Mouse (Mus musculus): ENCODE results near the gene Slc22a17. TPM values are rescaled to one million over a fixed set of nuclear protein-coding genes. Genes with fewer than 3 reads are reported as not detected.

Gene Slc22a17
- polyA plus RNA-seq, 1 experiment from 2014 or later = 2.0 TPM

- H3K27me3 ChIP-seq = 0 out of 2 replicates have a peak, but pooled peaks cover 16% of the 10 kb centered on the region
- H3K36me3 ChIP-seq = no peaks in the 10 kb centered on the region
- no peak overlapping the region for H3K27ac ChIP-seq
- 59% methylated on average over 15 of the region's 15 CpGs for WGBS (ENCODE audit: insufficient replicate concordance)
- no peaks in the 10 kb centered on the region for H3K9me3 ChIP-seq (replicated peaks)
- H3K4me1 ChIP-seq (replicated peaks) = no peaks in the 10 kb centered on the region
- H3K9ac ChIP-seq = no peak overlapping the region
- ATAC-seq (ENCODE audit: low read depth) (no peak), DNase-seq (no peak)
- no peak overlapping the region for H3K4me2 ChIP-seq
- H3K4me3 ChIP-seq (replicated peaks) = no peak overlapping the region
Observed at GRCm38 (mm10) chr14:54938431-54939219, 25.7 kb upstream of the Slc22a17 start.

- no peak overlapping the region for H3K4me3 ChIP-seq (replicated peaks)
- H3K9ac ChIP-seq = no peak overlapping the region
- H3K9me3 ChIP-seq (replicated peaks) = no peaks in the 10 kb centered on the region
- H3K4me2 ChIP-seq = no peak overlapping the region
- no peaks in the 10 kb centered on the region for H3K36me3 ChIP-seq
- H3K4me1 ChIP-seq (replicated peaks) = no peaks in the 10 kb centered on the region
- ATAC-seq (ENCODE audit: low read depth) (no peak), DNase-seq (no peak)
- H3K27ac ChIP-seq = no peak overlapping the region
- peaks cover 19% of the 10 kb centered on the region; the same call in 1 of the 2 replicates for H3K27me3 ChIP-seq
- 72% methylated on average over 16 of the region's 16 CpGs for WGBS (ENCODE audit: insufficient replicate concordance)
Observed at GRCm38 (mm10) chr14:54937361-54938182, 24.6 kb upstream of the Slc22a17 start.

DNA sequence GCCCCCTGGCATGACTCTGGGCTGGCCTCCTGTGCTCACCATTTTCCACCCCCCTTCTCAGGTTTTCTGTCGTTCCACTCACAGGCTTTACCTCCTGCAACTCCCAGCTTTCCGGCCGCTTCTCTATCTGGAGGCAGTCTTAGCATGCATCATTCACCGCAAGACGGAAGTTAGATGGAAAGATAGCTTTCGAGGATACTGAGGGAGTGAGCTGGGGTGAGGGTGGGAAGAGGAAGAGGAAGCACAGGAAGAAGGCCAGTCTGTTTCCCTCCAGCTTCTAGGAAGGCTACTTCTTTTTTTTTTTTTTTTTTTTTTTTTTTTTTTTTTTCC, 23.9 kb upstream of the Slc22a17 start:
- WGBS (ENCODE audit: insufficient replicate concordance) = 21% methylated on average over 6 of the region's 6 CpGs

DNA sequence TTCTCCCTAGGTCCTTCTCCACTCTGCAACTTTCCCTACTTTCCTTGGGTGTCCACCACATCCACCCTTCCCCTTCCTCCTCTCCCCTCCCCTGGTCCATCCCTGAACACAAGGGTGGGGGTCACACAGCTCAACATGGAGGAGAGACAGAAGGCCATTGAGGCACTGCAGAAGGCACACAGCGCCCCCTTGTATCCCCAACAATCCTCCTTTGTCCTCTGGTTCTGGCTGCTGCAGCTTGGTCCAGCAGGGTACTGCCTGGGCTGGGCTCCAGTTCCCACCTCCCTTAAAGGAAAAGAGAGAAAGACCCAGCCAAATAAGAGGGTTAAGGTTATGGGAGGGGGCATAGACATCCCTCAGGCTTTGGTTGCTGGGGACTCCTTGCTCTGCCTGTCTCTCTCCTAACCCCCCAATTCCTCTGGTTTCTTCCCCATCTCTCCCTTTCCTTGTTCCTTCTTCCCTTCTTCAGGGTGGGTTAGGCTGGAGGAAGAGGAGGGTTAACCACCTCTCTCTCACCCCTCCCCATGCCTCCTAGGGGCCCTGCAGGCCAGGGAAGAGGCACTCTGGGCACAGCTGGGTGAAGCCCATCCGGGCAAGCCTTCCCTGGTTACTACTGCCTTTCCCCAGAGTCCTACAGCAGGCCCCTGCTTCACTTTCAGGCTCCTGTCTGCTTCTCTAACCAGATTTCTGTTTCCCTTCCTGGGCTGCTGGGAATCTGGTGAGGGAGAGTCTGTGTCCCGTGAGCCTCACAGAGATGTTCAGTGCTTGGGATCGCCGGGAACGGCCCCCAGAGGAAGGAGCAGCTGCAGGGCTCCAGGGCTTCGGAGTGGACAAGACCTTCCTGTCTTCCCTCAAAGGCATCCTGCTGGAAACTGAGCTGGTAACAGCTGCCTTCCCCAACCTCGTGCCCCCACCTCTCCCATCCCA, 23.2 kb upstream of the Slc22a17 start, which contains the start of gene Cmtm5:
Gene Cmtm5, plus strand, starts transcription at position 358 of the 927 bp plus-strand sequence.
- no peaks in the 10 kb centered on the region for H3K36me3 ChIP-seq
- ATAC-seq (ENCODE audit: low read depth) (no peak), DNase-seq (no peak)
- no peak within 1 kb of the TSS for H3K27ac ChIP-seq
- H3K9ac ChIP-seq = no peak within 1 kb of the TSS
- H3K9me3 ChIP-seq (replicated peaks) = no peaks in the 10 kb centered on the region
- WGBS (ENCODE audit: insufficient replicate concordance) = 34% methylated on average over 8 of the region's 8 CpGs
- no peak within 1 kb of the TSS for H3K4me2 ChIP-seq
- H3K27me3 ChIP-seq = peaks cover 26% of the 10 kb centered on the region; the same call in 1 of the 2 replicates
- H3K4me1 ChIP-seq (replicated peaks) = no peaks in the 10 kb centered on the region
- H3K4me3 ChIP-seq (replicated peaks) = no peak within 1 kb of the TSS

More for the DNA sequence above, 23.9 kb upstream of the Slc22a17 start:
- H3K36me3 ChIP-seq = no peaks in the 10 kb centered on the region
- DNase-seq (no peak), ATAC-seq (ENCODE audit: low read depth) (no peak)
- no peak overlapping the region for H3K4me2 ChIP-seq
- H3K9me3 ChIP-seq (replicated peaks) = no peaks in the 10 kb centered on the region
- no peak overlapping the region for H3K4me3 ChIP-seq (replicated peaks)
- peaks cover 21% of the 10 kb centered on the region; the same call in 1 of the 2 replicates for H3K27me3 ChIP-seq
- H3K9ac ChIP-seq = no peak overlapping the region
- H3K27ac ChIP-seq = no peak overlapping the region
- no peaks in the 10 kb centered on the region for H3K4me1 ChIP-seq (replicated peaks)

- no peak for DNase-seq
- Histone ChIP-seq H3K4me3 (replicated peaks) (no peak within 1 kb of the TSS), H3K36me3 (no peaks in the 10 kb centered on the region), H3K9me3 (replicated peaks) (no peaks in the 10 kb centered on the region), H3K27ac (no peak within 1 kb of the TSS), H3K27me3 (peaks cover 43% of the 10 kb centered on the region), H3K4me1 (replicated peaks) (no peaks in the 10 kb centered on the region), H3K9ac (no peak within 1 kb of the TSS), H3K4me2 (no peak within 1 kb of the TSS)
- 50% methylated on average over 6 of the region's 6 CpGs for WGBS (ENCODE audit: insufficient replicate concordance)
- ATAC-seq (ENCODE audit: low read depth) = no peak
Observed at GRCm38 (mm10) chr14:54932645-54933150, 19.8 kb upstream of the Slc22a17 start, which contains the start of gene Il25. Gene Il25 (plus strand): TSS chr14:54932695.

GRCm38 (mm10) chr14:54930431-54930830, 17.5 kb upstream of the Slc22a17 start:
- no peak overlapping the region for H3K27ac ChIP-seq
- no peak overlapping the region for H3K4me2 ChIP-seq
- H3K4me1 ChIP-seq (replicated peaks) = peaks cover 9% of the 10 kb centered on the region
- WGBS (ENCODE audit: insufficient replicate concordance) = 24% methylated on average over 2 of the region's 2 CpGs
- no peaks in the 10 kb centered on the region for H3K36me3 ChIP-seq
- DNase-seq (no peak), ATAC-seq (ENCODE audit: low read depth) (no peak)
- peaks cover 61% of the 10 kb centered on the region for H3K27me3 ChIP-seq
- no peaks in the 10 kb centered on the region for H3K9me3 ChIP-seq (replicated peaks)
- H3K9ac ChIP-seq = no peak overlapping the region
- no peak overlapping the region for H3K4me3 ChIP-seq (replicated peaks)

DNA sequence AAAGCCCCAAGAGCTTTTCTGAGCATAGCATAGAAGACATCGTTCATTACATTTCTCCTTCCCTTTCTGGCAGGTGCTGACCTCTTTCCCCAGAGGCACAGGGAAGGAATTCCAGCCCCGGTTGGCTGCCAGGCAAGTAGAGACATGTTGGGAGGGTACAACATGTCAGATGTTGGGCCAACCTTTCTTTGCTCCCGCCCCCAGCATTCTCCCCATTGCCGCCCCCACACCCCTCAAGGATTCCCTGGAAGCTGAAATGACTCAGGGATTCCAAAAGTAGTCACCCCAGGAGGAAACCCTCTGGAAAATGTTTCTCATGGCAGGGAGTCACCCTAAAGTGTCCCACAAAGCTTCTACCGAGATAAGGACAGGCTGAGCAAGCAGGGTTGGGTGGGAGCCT, 16.9 kb upstream of the Slc22a17 start:
- Histone ChIP-seq H3K9ac (no peak overlapping the region), H3K4me1 (replicated peaks) (peaks cover 16% of the 10 kb centered on the region), H3K4me3 (replicated peaks) (no peak overlapping the region), H3K4me2 (no peak overlapping the region), H3K27me3 (peaks cover 67% of the 10 kb centered on the region), H3K9me3 (replicated peaks) (no peaks in the 10 kb centered on the region), H3K27ac (no peak overlapping the region), H3K36me3 (no peaks in the 10 kb centered on the region)
- 54% methylated on average over 5 of the region's 5 CpGs for WGBS (ENCODE audit: insufficient replicate concordance)
- no peak for DNase-seq
- no peak for ATAC-seq (ENCODE audit: low read depth)

DNA sequence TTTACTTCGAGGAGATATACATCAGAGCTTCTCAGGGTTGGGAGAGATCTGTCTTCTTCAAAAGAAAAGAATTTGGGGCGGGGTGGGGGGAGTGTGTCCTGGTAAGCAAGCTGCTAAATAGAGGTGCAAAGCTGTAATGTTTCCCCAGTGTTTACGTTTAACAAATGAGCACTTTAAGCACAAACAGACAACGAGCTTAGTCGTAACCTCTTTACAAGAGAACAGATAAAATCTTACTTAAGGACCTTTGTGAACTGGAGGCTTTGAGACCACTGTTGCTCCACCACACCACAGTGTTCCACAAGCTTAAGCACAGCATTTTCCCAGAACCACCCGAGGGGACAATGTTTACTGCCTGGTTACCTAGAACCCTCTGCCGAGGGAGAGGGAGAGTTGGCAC, 14.4 kb upstream of the Slc22a17 start:
- DNase-seq = no peak
- Histone ChIP-seq H3K4me3 (replicated peaks) (no peak overlapping the region), H3K4me1 (replicated peaks) (peaks cover 24% of the 10 kb centered on the region), H3K9me3 (replicated peaks) (no peaks in the 10 kb centered on the region), H3K36me3 (no peaks in the 10 kb centered on the region), H3K9ac (no peak overlapping the region), H3K27ac (no peak overlapping the region), H3K27me3 (peaks cover 86% of the 10 kb centered on the region), H3K4me2 (no peak overlapping the region)
- 21% methylated on average over 7 of the region's 7 CpGs for WGBS (ENCODE audit: insufficient replicate concordance)
- no peak for ATAC-seq (ENCODE audit: low read depth)

GRCm38 (mm10) chr14:54926401-54927158, 13.6 kb upstream of the Slc22a17 start:
- Histone ChIP-seq H3K9ac (peak overlapping the region; percentile 50; the same call in 1 of the 2 replicates), H3K27ac (no peak overlapping the region)
- WGBS (ENCODE audit: insufficient replicate concordance) = 2% methylated on average over 57 of the region's 58 CpGs

More at GRCm38 (mm10) chr14:54926401-54927158, 13.6 kb upstream of the Slc22a17 start:
- H3K9me3 ChIP-seq (replicated peaks) = no peaks in the 10 kb centered on the region
- no peaks in the 10 kb centered on the region for H3K36me3 ChIP-seq
- H3K27me3 ChIP-seq = peaks cover 87% of the 10 kb centered on the region
- peak overlapping the region; percentile 61 for H3K4me2 ChIP-seq
- ATAC-seq (ENCODE audit: low read depth) = no peak
- no peak for DNase-seq
- H3K4me3 ChIP-seq (replicated peaks) = peak overlapping the region; percentile 47
- H3K4me1 ChIP-seq (replicated peaks) = peaks cover 24% of the 10 kb centered on the region
